Mouse (Mus musculus): ENCODE measurements around the gene Uba52. TPM values are rescaled to one million over a fixed set of nuclear protein-coding genes. Genes with fewer than 3 reads are reported as not detected.

The Uba52 gene
- polyA plus RNA-seq, 1 experiment, result 901 TPM

DNA sequence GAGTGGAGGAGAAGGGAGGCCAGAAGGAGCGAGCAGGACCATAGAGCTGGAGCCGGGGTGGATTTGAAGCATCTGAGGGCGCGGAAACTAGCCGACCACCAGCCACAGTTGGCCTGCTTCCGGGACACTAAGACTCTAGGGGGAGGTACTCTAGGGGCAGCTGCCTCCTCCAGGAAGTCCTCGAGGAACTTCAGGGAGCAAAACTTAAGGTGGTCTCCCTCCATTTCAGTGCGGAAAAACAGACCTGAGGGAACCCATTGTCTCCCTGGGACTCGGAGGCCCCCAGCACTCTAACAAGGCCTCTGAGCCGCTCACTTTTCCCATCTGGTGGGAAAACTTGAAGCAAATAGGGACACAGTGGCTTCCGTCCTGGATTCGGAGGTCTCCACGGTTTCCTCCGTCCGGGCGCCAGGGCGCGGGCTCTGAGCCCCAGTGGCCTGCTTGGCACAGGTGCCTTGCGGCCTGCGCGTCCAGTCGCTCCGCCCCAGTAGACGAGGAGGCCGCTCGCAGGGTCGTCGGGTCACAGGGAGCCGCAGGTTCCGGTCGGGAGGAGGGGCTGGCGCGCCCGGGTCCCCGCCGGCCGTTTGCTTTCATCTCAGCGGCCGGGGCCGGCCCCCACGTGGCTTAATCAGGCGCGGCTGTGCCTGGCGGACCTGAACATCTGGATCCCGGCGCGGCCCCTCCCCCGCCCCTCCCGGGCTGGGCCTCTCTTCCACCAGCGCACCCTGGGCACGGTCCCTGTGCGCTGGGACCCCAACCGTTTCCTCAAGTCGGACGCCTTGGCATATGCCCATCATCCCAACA, 22.4 kb downstream of the Uba52 start:
- DNase-seq (ENCODE audit: extremely low spot score in 1 of 2, low spot score in 1 of 2), result no peak

DNA sequence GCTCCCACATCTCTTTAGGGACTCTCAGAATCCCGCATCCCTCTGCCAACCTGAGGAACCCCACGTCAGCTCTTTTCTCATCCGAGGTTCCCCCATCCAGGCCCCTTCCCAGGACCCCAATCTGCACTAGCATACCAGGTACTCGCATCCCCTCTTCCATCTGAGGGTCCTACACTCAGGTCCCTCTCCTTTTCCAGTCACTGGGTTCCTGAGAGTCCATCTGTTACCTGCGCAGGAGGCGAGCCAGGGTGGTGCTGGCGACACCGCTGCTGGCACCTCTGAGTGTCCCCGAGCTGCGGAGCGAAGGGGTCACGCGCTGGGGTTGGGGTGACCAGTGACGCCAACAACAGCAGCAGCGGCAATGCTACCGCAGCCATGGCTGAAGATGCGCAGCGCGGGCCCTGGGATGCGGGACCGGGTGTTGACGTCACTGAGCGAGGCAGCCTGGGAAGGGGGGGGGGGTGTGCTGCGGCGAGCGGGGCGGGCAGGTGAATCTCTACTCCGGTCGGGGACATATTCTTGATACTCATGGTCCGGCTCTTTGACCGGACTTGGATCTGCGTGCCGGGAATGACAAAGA, 23.6 kb downstream of the Uba52 start, which contains the start of gene Tmem59l:
Gene Tmem59l, minus strand, starts transcription at position 418 of the 580 bp plus-strand sequence.
- DNase-seq (ENCODE audit: extremely low spot score in 1 of 2, low spot score in 1 of 2), result peak in 1 of 2 experiments; percentile 70

DNA sequence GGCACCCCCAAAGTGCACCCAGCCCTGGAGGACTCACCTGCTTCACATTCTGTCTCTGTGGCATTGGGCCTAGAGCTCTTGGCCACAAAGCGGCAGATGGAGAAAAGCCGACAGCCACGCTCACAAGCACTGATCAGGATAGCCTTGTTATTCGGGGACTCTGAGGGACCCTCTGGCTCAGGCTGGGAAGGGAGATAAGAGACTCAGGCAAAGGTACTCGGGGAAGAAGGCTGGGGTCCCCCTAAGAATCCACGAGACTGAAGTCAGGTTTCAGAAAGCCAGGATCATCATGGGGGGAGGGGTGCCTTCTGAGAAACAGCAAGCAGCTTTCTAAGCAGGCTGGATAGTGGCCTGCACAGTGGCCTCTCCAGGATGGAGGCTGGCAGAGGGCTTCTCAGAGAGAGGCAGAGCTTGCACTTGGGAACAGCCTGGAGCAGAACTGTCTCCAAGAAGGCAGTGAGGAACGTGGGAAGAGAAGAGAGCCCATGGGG, 24.4 kb downstream of the Uba52 start:
- DNase-seq (ENCODE audit: extremely low spot score in 1 of 2, low spot score in 1 of 2), result no peak

DNA sequence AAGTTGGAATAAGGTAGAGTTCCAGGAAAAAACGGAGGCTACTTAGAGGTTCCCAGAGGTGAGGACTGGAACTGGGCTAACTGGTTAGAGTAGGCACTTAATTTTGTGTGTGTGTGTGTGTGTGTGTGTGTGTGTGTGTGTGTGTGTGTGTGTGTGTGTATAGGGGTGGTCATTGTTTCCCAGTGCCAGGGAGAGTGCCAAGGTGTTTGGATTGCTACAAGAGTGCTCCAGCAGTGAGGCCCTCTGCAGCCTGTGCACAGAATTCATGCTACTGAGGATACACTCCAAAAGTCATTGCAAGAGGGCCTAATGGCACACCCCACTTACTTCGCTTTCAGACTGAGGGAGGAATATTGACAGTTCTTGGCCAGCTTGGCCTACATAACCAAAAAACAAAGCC, 27.7 kb downstream of the Uba52 start:
- DNase-seq (ENCODE audit: extremely low spot score in 1 of 2, low spot score in 1 of 2), result no peak

DNA sequence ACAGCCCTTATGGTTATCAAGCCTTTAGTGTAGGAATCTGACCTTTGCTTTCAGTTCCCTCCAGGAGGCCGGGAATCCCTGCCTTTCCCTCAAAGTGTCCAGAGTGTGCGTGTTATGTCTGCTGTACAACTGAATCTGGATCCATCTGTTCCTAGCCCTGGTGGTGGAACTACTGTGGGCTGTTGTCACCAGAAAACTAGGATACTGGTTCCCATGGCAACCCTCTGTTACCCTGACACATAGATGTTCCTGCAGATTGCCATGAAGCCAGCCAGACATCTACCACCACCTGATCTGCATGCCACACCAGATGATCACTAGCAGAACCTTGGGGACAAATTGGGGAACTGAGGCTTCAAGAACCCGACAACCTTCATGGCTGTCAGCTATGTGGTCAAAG, 28.7 kb downstream of the Uba52 start:
- peak; percentile 78 to 83 for DNase-seq (ENCODE audit: extremely low spot score in 1 of 2, low spot score in 1 of 2)

DNA sequence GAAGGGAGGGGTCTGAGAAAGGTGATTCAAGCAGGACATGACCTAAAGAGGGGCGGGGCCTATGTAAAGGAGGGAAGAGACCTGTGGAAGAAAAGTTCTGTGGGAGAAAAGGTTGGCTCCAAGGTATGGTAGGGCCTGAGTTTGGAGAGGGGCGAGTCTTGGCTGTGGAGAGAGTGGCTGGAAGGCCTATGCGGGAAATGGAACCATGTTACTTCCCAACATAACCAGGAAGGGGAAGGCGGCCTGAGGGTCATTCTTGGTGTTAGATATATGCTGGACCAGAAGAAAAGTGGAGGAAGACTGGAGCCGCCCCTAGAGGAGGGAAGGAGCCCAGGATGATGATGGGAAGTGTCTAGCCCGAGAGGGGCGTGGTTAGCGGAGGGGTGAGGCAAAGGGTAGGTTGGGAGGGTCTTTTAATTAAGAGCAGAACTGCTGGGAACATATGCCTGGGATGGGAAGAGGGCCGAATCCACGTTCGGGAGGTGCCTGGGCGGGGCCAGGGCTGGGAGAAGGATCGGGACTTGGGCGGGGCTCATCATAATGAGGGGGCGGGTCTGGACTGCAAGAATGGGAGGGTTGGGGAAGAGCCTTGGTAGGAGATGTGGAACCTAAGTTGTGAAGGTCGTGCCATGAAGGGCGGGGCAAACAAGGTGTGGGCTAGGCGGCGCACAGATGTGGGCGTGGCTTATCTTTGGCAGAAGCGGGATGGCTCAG, 33.2 kb downstream of the Uba52 start:
- no peak for DNase-seq (ENCODE audit: extremely low spot score in 1 of 2, low spot score in 1 of 2)

DNA sequence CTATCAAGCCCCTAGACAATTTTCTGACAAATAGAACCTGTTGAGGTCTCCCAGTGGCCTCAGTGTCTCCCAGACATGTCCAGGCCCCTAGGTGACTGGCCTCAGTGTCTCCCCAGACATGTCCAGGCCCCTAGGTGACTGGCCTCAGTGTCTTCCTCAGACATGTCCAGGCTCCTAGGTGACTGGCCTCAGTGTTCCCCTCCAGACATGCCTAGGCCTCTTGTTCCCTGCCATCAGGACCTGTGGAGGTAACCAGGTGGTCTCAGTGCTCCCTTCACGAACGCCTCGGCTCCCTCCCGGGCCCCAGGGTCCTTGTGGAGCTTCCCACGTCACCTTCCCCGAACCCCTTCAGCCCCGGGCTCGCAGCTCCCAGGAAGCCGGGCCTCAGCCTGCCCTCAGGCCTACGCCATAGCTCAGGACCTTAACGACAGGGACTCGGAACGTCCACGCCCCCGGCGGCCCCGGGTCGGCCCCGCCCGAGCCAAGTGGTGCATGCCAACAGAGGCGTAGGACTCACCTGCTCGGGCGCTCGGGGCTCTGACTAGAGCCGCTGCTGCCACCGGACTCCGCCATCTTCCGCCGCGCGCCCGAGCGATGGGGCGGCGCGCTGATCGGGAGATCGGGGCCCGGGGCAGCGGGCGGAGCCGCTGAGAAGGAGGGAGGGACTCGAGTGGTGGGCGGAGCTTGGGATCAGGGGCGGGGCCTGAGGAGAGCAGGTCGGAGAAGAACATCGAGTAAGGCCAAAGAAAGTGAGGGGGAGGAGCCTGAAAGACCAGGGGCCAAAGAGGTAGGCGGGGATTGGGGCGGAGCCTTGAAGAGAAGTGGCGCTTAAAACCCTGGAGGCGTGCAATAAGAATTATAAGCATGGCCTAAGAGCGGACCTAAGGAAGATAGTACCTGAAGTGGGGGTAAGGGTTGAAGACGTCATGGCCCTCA, 34.0 kb downstream of the Uba52 start, which contains the start of gene Klhl26:
Gene Klhl26, minus strand, starts transcription at position 636 of the 936 bp plus-strand sequence.
- DNase-seq (ENCODE audit: extremely low spot score in 1 of 2, low spot score in 1 of 2), result peak; percentile 80 to 90

DNA sequence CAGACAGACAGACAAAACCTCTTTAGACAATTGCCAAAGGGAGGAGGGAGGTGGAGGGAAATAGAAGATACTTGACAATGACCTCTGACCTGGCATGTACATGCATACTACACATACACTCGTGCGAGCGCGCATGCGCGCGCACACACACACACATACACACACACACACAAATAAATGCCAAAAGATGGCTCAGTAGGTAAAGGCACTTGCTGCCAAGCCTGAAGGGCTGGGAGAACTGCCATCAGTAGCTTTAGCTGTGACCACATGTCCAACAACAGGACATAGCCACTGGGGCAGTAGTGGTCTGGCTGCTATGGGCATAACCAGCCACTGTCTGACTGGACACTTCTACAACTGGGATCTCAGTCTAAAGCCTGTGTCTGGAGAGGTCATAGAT, 38.7 kb downstream of the Uba52 start:
- DNase-seq (ENCODE audit: extremely low spot score in 1 of 2, low spot score in 1 of 2), result no peak

DNA sequence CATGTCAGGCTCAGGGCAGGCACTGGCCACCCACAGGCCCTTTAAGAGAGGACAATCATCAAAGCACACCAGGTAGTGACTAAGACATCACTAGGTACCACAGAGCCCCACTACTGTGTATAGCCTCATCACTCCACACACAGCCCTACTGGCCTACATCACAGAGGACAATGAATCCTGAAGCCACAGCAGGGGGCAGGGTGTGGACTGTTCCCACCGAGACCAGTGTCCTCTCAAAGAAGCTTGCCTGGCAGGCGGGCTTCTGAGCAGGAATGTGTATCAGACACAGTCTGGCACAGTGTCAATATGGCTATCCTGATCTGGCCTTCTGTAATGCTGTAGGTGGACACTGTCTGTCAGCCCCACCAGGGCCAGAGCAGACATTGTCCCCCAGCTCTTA, 40.7 kb downstream of the Uba52 start:
- no peak for DNase-seq (ENCODE audit: extremely low spot score in 1 of 2, low spot score in 1 of 2)

DNA sequence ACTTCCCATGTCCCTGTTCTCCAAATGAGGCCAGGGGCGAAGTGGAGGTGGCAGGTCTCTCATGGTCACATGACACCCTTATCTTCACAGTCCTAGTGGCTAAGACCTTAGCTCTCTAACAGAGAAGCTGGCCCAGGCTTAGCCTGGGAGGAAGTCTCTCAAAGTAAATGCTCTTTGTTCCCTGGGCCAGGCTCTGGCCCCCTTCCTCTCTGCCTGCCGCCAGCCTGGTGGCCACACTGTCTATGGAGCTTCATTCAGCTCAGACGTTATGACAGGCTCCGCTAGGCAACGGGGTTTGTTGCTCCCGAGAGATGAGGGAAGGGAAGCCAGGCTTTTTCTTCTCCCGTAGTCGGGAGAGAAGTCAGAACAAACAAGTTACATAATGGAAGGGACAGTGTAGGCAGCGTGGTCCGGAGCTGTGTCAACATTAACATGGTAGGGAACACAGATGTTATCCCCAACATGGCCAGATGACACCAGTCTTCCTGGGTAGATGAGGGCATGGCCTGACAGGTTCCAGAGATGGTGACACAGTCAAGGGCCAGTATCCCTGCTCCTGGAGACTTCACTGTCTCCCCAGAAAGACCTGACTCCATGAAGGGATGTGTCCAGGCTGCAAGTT, 41.2 kb downstream of the Uba52 start:
- no peak for DNase-seq (ENCODE audit: extremely low spot score in 1 of 2, low spot score in 1 of 2)

DNA sequence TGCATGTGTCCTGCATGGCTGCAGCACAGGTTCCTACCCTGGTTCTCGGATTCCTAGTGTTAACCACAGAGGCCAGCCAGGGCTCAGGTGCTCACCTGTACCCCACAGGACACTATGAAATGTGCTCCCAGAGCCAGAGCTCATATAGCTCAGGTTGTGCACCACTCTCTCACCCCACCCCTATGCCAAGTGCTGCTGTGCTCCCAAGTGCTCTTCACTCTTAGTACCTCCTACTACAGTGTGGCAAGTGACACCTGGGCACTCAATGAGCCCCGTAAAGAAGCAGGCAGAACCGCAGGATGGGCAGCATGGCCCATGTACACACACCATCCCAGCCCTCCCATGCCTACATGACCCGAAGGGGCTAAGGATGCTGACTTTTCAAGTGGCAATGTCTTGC, 41.9 kb downstream of the Uba52 start:
- DNase-seq (ENCODE audit: extremely low spot score in 1 of 2, low spot score in 1 of 2), result no peak

DNA sequence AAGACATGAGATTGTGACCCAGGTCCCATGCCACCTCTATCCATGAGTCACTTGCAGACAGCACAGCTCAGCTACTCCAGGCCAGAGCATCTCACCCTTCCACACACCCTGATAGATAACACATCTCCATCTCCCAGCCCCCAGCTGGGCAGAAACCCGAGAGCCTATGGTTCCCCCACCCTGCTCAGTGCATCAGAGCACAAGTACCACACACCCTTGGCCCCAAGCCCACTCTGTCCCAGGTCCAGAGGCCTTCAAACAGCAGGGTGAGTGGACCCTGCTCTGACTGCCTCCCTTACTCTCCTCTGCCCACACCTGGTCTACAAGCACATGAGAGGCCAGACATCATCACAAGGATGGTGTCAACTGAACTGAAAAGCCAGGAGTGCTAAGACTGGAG, 42.7 kb downstream of the Uba52 start:
- DNase-seq (ENCODE audit: extremely low spot score in 1 of 2, low spot score in 1 of 2), result no peak

DNA sequence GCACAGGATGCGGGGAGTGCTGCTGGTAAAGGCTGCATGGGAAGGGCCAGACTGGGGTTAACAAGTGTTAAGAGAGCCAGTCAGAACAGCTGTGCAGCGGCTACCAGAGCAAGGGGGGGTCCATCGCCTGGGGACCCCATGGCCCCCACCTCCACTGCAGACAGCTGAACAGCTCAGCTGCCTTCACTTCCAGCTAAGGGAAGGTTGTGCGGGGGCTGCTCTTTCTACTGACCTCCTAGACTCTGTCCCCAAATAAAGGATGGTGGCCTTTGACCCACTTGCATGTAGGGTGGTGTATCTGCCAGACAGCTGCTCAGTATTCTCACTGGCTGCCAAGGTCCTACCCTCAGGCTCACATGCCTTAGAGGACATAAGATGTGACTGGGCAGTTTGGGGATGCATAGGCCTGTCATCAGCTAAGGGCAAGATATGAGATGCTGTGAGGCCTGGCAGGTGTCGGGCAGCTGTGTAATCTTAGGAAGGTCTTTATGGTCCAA, 43.3 kb downstream of the Uba52 start:
- no peak for DNase-seq (ENCODE audit: extremely low spot score in 1 of 2, low spot score in 1 of 2)

DNA sequence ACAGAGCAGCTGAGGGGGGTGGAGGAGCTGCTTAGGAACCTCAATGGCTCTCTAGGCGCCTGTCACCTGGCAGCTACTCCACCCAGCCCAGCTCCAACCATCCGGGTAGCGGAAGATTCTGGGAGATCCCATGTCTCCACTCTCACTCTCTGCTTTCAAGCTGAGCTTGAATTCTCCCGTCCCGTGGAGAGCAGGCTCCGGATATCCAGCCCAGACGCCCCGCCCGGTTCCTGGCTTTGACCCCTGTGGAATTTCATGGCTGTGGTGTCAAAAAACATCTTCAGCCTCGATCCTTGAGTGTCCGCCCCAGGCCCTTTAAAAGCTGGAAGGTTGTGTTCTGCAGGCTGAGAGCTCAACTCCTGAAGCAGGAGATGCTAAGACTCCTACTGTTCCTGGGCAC, 43.8 kb downstream of the Uba52 start:
- DNase-seq (ENCODE audit: extremely low spot score in 1 of 2, low spot score in 1 of 2), result no peak

DNA sequence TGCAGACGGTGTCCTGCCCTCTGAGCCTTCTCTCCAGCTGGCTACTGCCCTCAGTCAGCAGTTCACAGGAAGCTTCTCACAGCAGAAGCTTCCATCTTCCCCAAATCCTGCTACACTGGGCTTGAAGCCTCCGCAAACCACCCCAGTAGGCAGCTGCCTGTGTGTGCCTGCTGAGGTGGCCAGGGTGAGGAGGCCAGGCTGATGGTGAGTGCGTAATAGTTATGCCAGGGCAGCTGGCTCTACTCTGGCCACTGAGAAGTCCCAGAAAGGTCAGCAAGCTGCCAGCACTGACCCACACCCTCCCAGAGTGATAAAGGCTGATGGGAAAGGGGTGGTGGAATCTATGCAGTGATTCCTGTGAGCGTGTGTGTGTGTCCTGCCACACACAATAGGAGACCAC, 44.3 kb downstream of the Uba52 start:
- DNase-seq (ENCODE audit: extremely low spot score in 1 of 2, low spot score in 1 of 2), result no peak

DNA sequence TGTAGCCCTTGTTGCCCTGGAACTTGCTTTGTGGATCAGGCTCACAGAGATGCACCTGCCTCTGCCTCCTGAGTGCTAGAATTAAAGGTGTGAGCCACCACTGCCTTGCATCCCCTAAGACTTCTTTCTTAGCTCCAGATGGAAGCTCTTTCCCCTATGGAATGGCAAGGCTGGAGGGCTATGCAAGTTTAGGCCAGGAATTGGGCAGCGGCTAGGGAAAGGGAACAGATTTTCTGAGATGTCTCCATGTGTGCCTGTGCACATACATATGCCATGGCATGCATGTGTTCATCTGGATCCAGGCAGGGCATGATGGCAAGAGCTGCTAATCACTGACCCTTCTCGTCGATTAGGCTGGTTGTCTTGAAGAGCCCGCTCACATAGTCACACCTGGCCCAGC, 44.9 kb downstream of the Uba52 start:
- DNase-seq (ENCODE audit: extremely low spot score in 1 of 2, low spot score in 1 of 2), result no peak

DNA sequence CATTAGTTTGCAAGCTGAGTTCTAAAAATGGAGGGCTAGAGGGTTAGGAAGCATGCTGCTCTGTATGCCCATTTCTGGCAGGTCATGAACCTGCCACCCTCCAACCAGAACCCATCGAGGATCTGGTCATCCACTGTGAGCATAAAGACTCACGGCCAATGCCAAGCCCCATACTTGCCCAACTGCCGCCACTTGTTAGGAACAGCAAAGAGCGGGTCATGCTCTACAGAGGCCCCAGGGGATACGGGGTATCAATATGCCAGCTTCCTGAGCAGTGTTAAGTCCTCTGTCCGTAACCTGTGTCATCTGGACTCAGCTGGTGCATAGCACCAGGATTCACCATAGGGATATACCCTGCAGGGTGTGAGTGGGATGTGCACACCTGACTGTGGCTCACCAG, 46.4 kb downstream of the Uba52 start:
- no peak for DNase-seq (ENCODE audit: extremely low spot score in 1 of 2, low spot score in 1 of 2)

DNA sequence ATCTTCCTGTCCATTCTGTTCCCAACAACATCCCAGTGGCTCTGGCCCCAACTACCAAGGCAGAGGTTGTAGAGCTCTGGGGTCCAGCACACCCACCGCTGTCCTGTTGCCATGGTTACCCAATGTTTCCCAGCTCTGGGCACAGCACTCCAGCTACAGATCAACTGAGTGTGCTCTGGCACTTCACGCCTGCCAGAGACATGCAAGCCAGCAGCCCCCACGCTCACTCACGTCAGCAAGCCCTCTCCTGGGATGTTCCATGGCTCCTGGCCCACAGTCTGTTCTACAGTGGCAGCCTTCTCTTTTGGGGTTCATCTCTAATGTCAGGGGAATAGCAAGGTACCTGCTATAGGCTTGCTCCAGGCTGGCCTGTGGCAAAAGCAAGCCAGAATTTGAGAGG, 47.3 kb downstream of the Uba52 start:
- DNase-seq (ENCODE audit: extremely low spot score in 1 of 2, low spot score in 1 of 2), result peak; percentile 58 to 84

DNA sequence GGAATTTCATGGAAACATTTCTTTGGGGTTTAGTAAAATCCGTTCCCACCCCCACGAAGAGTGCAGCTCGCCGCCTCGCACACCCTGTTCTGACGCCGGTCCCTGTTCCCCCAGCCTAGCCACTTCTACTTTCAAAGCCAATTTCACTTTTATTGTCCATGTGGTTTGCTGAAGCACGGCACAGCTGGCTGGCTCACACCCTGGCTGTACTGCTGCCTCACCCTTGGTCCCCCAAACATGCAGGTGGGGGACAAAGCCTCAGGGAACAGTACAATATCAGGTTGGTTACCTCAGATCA, 48.1 kb downstream of the Uba52 start:
- peak in 1 of 2 experiments; percentile 42 for DNase-seq (ENCODE audit: extremely low spot score in 1 of 2, low spot score in 1 of 2)
